Mouse (Mus musculus): ENCODE data around the gene Klhl26.

DNA sequence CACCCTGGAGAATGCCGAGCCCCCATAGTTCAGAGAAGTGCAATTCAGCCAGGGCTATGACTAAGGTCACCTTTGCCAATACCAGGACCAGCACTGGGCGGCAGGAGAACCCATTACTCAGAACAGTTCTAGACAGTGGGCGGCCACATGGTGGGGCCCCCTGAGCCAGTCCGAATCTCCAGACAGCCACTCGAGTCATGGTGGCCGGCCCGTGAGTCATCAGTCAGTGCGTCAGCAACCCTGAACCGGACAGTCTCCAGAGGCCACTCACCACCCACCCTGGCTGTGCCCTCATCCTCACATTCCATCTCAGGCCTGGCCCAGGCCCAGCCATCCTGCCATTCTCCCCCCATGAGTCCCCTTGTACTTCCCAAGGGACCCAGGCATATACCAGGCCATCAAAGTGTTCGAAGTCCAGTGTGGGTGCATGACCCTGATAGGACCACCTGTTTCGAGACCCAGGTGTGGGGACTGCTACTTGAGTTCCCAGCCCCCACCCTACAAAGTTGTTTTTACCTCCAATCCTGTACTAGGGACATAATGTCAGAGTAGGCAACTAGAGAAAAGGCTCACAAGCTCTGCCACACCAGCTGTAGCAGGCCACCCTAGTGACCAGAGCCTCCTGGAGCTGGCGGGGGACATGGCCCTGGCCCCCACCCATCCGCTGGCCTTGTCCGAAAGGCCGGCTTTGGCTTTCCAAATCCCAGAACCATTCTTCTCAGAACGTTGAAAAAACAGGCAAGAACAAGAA lies 14.8 kb downstream of the Klhl26 start:
- TF ChIP-seq CTCF (IDR thresholded peaks at IDR 0.05) (no peak), EP300 (IDR thresholded peaks at IDR 0.05) (peak; percentile 63)
